Mouse (Mus musculus) mouse trophoblast stem cell (cell line): ENCODE data around the gene Sema6b.
"Not testable (repeated sequence)": the region's sequence is repeated elsewhere in the genome, so short reads cannot be mapped to it uniquely, and the experiment has no call there.

Experiments
- in situ Hi-C, 2 experiments: fragments of 300-500 bp; cut with MseI, MboI; formaldehyde crosslinking; loops; 2 replicates in 1 of 2; 3 replicates in 1 of 2; pipeline ENCODE4 v1.15.1; 2025

The Sema6b gene

DNA sequence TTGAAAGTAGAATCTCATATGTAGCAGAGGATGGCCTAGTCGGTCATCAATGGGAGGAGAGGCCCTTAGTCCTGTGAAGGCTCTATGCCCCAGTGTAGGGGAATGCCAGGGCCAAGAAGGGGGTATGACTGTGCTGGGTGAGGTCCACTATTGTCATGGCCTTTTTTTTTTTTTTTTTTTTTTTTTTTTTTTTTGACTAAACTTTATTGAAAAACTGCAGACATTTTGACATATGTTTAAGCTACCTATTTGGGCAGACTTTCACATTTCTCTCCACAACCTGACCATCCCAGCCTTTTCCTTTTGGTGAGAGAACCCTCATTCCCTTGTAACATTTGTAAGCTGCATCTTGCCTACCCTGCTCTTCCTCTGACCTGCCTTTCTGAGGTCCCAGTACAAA lies 47.8 kb downstream of the Sema6b start:
- in situ Hi-C loops, result no loop called here

DNA sequence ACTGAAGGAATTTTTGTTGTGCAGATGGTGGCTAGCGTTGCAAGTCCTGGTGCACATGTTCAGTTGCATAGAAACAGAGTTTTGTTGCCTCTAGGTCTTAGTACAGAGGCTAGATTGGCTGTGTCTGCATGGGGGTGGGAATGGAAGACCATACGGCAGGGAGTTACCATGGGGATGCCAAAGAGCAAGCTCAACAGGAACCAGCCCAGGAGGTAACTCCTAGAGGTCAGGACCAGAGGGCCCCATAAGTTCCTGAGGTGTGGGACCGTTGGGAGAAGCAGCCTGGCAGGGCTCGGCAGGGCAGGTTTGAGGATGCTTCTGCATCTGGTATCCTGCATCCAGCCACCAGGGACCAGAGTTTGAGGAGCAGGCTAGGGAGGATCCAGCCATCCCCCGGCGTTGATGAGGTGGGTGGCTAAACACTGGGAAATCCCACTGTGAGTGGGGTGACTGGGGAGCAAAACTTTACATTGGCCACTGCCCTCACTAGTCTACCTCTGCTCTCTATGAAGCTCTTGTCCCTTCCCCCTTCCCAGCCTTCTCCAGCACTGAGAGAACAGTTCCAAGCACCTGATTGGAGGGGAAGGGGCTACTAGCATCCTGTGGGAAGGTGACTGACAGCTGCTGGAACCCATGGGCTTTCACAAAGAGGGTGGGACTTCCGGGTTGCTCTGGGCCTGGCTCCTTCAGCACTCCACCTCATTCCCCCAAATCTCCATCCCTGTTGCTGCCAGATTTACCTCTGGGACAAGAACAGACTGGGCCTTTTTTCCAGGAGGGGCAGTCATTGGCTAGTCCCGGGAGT lies 59.2 kb downstream of the Sema6b start:
- in situ Hi-C loops, result no loop called here

DNA sequence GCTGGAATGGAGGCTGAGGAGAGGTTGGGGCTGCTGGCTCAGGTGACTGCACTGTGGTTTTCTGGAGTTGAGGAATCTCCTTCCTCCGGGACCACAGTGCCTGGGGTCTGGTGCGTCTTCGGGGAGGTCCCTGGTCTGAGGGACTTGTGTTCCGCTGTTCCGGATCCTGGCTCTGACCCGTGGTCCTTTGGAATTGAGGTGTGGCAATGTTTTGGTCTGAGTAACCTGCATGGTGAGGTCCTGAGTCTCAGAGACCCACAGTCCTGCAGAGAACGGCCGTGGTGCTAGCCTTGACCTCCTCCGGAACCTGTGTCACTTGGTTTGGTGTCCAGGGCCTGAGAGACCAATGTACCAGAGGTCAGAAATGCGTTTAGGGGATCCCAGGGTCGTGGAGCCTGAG lies 60.2 kb downstream of the Sema6b start:
- in situ Hi-C loops, result no loop called here

DNA sequence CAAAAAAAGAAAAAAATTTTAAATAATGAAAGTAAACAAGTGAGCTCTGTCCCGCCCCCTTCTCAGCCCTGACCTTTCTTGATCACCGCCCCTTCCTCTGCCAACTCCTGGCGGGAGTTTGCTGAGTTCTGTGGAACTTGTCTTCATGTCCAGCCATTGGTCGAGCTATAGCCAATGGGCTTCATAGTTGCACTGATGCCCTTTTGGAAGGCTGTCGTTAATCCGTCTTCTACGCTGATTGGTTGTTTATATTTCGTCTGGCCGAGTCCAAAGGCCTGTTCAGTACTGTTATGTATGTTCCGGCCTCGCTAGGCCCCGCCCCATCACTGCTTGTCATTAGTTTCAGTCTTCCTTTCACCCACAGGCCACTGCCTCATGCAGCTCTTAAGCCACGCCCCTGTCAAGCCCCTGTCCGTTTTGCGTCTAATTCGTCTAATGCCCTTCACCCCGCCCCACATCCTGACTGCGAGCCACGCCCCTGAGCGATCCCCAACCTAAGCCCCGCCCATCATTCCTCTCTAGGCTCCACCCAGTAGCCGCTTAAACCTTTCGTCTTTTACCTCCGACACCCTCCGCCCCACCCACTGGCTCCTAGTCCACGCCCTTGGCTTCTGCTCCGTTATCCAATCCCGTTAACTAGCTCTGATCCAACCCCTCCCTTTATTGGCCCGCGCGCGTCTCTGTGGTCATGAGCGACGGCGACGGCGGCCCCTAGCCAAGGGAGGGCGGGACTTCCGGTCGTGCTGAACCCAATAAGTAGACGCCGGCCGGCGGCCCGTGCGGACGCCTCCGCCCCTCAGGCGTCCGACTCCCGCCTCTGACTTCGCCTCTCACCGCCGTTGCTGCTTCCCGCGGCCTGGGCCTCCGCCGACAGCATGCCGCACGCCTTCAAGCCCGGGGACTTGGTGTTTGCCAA lies 61.0 kb downstream of the Sema6b start, which contains the start of gene Hdgfl2:
Gene Hdgfl2 (plus strand): TSS at position 755 of the 916 bp plus-strand sequence.
- in situ Hi-C loops, result no loop called here

DNA sequence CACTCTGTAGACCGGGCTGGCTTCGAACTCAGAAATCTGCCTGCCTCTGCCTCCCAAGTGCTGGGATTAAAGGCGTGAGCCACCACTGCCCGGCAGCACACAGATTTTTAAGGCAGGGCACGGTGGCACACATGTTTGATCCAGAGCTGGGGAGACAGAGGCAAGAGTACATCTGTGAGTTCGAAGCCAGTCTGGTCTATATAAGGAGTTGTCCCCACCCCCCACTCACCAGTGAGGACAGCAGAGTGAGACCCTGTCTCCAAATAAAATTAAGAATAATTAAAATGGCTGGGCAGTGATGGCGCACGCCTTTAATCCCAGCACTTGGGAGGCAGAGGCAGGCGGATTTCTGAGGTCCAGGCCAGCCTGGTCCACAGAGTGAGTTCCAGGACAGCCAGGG lies 61.8 kb downstream of the Sema6b start:
- in situ Hi-C loops, result not testable (repeated sequence)

DNA sequence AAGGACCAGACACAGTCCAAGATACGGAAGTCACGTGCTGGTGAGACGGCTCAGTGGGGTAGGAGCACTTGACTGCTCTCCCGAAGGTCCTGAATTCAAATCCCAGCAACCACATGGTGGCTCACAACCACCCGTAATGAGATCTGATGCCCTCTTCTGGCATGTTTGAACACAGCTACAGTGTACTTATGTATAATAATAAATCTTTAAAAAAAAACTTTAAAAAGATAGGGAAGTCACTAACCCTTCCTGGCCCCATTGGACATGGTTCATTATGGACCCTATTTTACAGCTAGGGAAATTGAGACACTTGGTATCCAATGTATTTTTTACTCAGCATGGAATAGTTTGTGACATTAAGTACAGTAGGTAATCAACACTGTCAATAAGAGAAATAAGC lies 62.6 kb downstream of the Sema6b start:
- in situ Hi-C loops, result no loop called here

DNA sequence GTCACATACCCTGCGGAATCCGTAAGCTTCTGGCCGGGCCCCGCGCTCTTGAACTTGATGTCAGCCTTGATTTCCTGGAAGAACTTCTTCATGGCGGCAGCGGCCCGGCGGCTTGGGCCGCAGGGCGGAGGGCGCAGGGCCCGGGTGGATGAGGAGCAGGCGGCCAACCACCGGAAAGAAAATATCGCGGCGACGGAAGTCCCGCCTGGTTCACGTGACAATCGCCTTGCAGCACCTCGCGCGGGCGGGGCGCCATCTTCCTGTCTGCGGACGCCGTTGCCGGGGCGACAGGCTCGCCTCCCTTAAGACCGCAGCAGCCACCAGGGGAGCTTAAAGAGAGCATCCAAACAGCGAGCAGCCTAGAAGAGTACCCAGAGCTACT lies 65.3 kb downstream of the Sema6b start, which contains the start of gene Ubxn6:
Gene Ubxn6 (minus strand): TSS at position 202 of the 382 bp plus-strand sequence.
- in situ Hi-C loops, result no loop called here

DNA sequence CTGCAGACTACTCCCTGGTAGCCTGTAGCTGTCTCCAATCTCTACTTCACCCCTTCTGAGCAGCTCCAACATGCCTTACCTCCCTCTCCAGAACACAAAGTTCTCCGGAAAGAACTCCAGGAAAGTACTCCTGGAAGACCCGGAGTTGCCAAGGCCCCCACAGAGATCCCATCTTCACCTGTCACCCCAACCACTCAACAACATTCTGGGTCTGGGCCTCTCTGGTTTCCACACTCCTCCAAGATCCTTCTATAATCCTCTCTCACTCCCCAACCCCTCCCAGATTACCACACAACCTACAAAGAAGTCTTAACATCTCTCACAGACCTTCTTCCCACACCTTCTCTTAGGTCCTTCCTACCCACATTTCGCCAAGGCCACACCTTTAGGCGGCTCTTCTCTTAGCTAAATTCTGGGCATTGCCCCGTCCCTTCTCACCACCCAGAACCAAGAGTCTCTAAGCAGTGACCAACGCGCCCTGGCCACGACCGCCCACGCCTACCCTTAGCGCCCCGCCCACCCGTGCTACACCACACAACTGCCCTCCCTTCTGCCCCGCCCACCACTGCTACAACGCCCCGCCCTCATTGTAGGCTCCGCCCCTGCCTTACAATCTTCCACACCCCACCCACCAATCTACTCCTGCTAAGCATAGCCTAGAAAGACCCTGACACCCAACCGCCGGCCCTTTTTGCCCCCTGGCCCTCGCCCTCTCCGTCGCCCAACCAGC lies 65.9 kb downstream of the Sema6b start:
- in situ Hi-C loops, result no loop called here
